Mouse (Mus musculus) liver, embryonic 14.5 days (tissue): ENCODE measurements around the gene Acsm5. TPM values are rescaled to one million over a fixed set of nuclear protein-coding genes. Genes with fewer than 3 reads are reported as not detected.

Experiments
- ATAC-seq: fragments of 200-750 bp; cut with Nextera tagmentation; 2 replicates; pipeline ENCODE4 v1.8.0; 2017; ENCODE audit warnings: moderate number of reproducible peaks, mild to moderate bottlenecking, moderate library complexity; ENCODE audit not compliant: insufficient read depth
- DNase-seq, 3 experiments: peaks; one replicate each; pipeline ENCODE4 v3.0.0-alpha.2; 2012 to 2013; ENCODE audit warnings: low read depth in 3 of 3, low spot score in 3 of 3
- H3K27ac ChIP-seq: fragments of 300-500 bp; sonication (generic); 2 replicates; pipeline ENCODE4 v1.5.1; 2014; ENCODE audit warnings: moderate library complexity, mild to moderate bottlenecking, control low read depth, inconsistent platforms
- H3K27me3 ChIP-seq: fragments of 300-500 bp; sonication (generic); 2 replicates; pipeline ENCODE4 v1.6.1; 2014; ENCODE audit warnings: mild to moderate bottlenecking, low read length, moderate library complexity; ENCODE audit not compliant: control insufficient read depth, insufficient read depth
- H3K36me3 ChIP-seq: fragments of 300-500 bp; sonication (generic); replicated peaks from 2 replicates; pipeline ENCODE4 v1.6.1; 2014; ENCODE audit warnings: low read depth; ENCODE audit not compliant: control insufficient read depth, insufficient read depth
- H3K4me1 ChIP-seq, 2 experiments: fragments of 200-500 bp in 1 of 2; fragments of 300-500 bp in 1 of 2; sonication (generic) in 1 of 2; replicated peaks; 2 replicates each; pipeline ENCODE4 v1.6.1; 2012 to 2014; ENCODE audit warnings: antibody characterized with exemption in 1 of 2, inconsistent platforms in 1 of 2, low read length in 1 of 2; ENCODE audit not compliant: control insufficient read depth in 2 of 2, insufficient read depth in 2 of 2
- H3K4me2 ChIP-seq: fragments of 300-500 bp; sonication (generic); 2 replicates; pipeline ENCODE4 v1.6.1; 2014; ENCODE audit warnings: low read depth, mild to moderate bottlenecking, control low read depth, moderate library complexity
- H3K4me3 ChIP-seq, 2 experiments: fragments of 200-500 bp in 1 of 2; fragments of 300-500 bp in 1 of 2; sonication (generic) in 1 of 2; 2 replicates each; pipeline ENCODE4 v1.5.1; 2012 to 2014; ENCODE audit warnings: low read depth in 2 of 2, low read length in 2 of 2, mild to moderate bottlenecking in 2 of 2, control low read depth in 1 of 2, inconsistent platforms in 1 of 2, moderate library complexity in 1 of 2; ENCODE audit not compliant: insufficient read depth in 1 of 2
- H3K9ac ChIP-seq: fragments of 300-500 bp; sonication (generic); replicated peaks from 2 replicates; pipeline ENCODE4 v1.6.1; 2014; ENCODE audit warnings: mild to moderate bottlenecking, control low read depth, moderate library complexity
- H3K9me3 ChIP-seq: fragments of 300-500 bp; sonication (generic); 2 replicates; pipeline ENCODE4 v1.6.1; 2016; ENCODE audit warnings: low read length, mixed read lengths; ENCODE audit not compliant: control insufficient read depth
- CTCF ChIP-seq: IDR thresholded peaks from 2 replicates; pipeline ENCODE4 v1.5.1; 2016; ENCODE audit warnings: antibody characterized with exemption, low read depth, control low read depth
- EP300 ChIP-seq: IDR thresholded peaks from 2 replicates; pipeline ENCODE4 v1.6.1; 2016; ENCODE audit warnings: antibody characterized with exemption, low read depth
- WGBS: fragments of 180-500 bp; shearing (Covaris S2); extraction: QIAGEN DNeasy Blood & Tissue Kit; methylation state at CpG from one replicate; pipeline ENCODE4 v1.1.7; 2014; ENCODE audit not compliant: insufficient replicate concordance; 5-methylcytosine and 5-hydroxymethylcytosine counted together
- polyA plus RNA-seq, 2 experiments: library from polyadenylated mRNA; depleted of rRNA in 1 of 2; stranded (reverse) in 1 of 2; unstranded in 1 of 2; fragments of >200 nt; fragmentation: Nextera tagmentation in 1 of 2; extraction: Ambion mirVana in 1 of 2; gene quantifications; 2 replicates each; pipeline versions ENCODE4 v1.2.1 to v1.2.3; 2012 to 2014

Acsm5 gene
- polyA plus RNA-seq, 2 experiments: 0.06 to 0.32 TPM

DNA sequence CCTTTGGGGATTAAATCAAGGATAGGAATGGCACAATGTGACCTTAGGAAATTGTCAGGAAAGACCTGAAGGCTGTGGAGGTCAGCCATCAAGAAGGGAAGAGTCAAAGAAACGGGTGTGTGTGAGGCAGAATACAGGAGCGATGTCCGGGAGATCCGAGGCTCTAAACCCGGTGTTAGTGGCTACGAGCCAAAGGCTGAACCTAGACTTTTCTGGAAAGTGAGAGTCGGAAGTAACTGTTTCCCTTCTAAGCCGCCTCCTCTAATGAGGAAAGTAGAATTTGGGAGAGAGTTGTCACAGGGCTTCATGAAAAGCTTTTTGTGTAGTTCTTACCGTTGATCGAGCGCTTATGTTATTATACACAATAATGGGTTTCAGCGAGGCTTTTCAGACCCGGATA is 7.2 kb downstream of the Acsm5 start:
- H3K9ac ChIP-seq: no peak overlapping the region
- no peak for DNase-seq
- no peak overlapping the region for H3K27ac ChIP-seq
- 65% methylated on average over 13 of the region's 13 CpGs for WGBS
- no peaks in the 10 kb centered on the region for H3K9me3 ChIP-seq
- ATAC-seq: no peak
- no peak overlapping the region for H3K4me3 ChIP-seq
- no peak overlapping the region for H3K4me2 ChIP-seq
- H3K4me1 ChIP-seq: peaks cover 0 to 3% of the 10 kb centered on the region in 2 experiments; a peak in 1 of 4 replicates
- no peaks in the 10 kb centered on the region for H3K27me3 ChIP-seq
- no peaks in the 10 kb centered on the region for H3K36me3 ChIP-seq
- TF ChIP-seq EP300 (no peak), CTCF (no peak)

DNA sequence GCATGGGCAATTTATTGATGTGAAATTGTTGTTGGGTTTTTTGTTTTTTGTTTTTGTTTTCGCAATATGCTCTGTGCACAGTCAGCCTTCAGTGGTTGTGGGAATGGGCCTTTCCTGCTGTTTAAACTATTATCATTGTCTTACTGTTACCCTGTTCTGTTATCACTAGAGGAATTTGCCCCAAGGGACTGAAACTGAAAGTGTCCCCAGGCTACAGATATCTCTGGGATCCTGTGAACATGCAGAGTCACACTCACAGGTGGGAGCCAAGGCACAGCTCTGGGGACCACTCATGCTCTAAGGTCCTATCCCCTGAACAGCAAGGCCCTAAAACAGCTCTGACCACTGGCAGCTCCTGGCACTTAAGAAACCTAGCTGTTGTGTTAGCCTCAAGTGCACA is 7.9 kb downstream of the Acsm5 start:
- Histone ChIP-seq H3K27me3 (no peaks in the 10 kb centered on the region), H3K9me3 (no peaks in the 10 kb centered on the region), H3K4me3 (no peak overlapping the region), H3K27ac (no peak overlapping the region), H3K9ac (no peak overlapping the region), H3K4me2 (no peak overlapping the region), H3K36me3 (no peaks in the 10 kb centered on the region), H3K4me1 (0 out of 4 replicates have a peak, but pooled peaks cover 0 to 1% of the 10 kb centered on the region in 2 experiments)
- DNase-seq: no peak
- WGBS: 62% methylated on average over 1 of the region's 1 CpGs
- ATAC-seq: no peak
- no peak for TF ChIP-seq EP300
- TF ChIP-seq CTCF: no peak

- Histone ChIP-seq H3K9me3 (no peaks in the 10 kb centered on the region), H3K4me2 (no peak overlapping the region), H3K4me3 (no peak overlapping the region), H3K27me3 (no peaks in the 10 kb centered on the region), H3K4me1 (no peaks in the 10 kb centered on the region), H3K36me3 (no peaks in the 10 kb centered on the region), H3K9ac (no peak overlapping the region), H3K27ac (no peak overlapping the region)
- ATAC-seq: no peak
- 47% methylated on average over 2 of the region's 2 CpGs for WGBS
- TF ChIP-seq EP300: no peak
- no peak for TF ChIP-seq CTCF
- DNase-seq: no peak
These were observed 8.3 kb downstream of the Acsm5 start for GRCm38 (mm10) chr7:119527548-119527947.

- ATAC-seq: no peak
- DNase-seq: no peak
- 48% methylated on average over 7 of the region's 7 CpGs for WGBS
- Histone ChIP-seq H3K4me2 (no peak overlapping the region), H3K9ac (no peak overlapping the region), H3K9me3 (no peaks in the 10 kb centered on the region), H3K4me3 (no peak overlapping the region), H3K27me3 (no peaks in the 10 kb centered on the region), H3K27ac (no peak overlapping the region), H3K4me1 (no peaks in the 10 kb centered on the region), H3K36me3 (no peaks in the 10 kb centered on the region)
- TF ChIP-seq CTCF (no peak), EP300 (no peak)
These were observed 9.4 kb downstream of the Acsm5 start for GRCm38 (mm10) chr7:119528617-119529016.

GRCm38 (mm10) chr7:119532924-119533323 is 13.7 kb downstream of the Acsm5 start:
- Histone ChIP-seq H3K27me3 (no peaks in the 10 kb centered on the region), H3K4me2 (no peak overlapping the region), H3K4me1 (no peaks in the 10 kb centered on the region), H3K9me3 (no peaks in the 10 kb centered on the region), H3K27ac (no peak overlapping the region), H3K36me3 (no peaks in the 10 kb centered on the region), H3K4me3 (no peak overlapping the region), H3K9ac (no peak overlapping the region)
- TF ChIP-seq CTCF: no peak
- TF ChIP-seq EP300: no peak
- ATAC-seq: no peak
- WGBS: 32% methylated on average over 1 of the region's 1 CpGs
- DNase-seq: no peak
